Mouse (Mus musculus): ENCODE data around the gene Ubac2.

GRCm38 (mm10) chr14:121920511-121921124 is 42.2 kb downstream of the Ubac2 start:
- TF ChIP-seq CHD2 (IDR thresholded peaks at IDR 0.05; ENCODE audit: low read length) (no peak), POLR2A (IDR thresholded peaks at IDR 0.05; ENCODE audit: low read depth, low read length) (no peak), CTCF (conservative IDR thresholded peaks at IDR 0.05 in 1 of 2, IDR thresholded peaks at IDR 0.05 in 1 of 2; ENCODE audit: low read depth in 2 of 2, low read length in 2 of 2) (no peak), KAT2A (IDR thresholded peaks at IDR 0.05; ENCODE audit: insufficient replicate concordance, low read length) (no peak), HCFC1 (IDR thresholded peaks at IDR 0.05; ENCODE audit: low read depth, low read length) (no peak), BHLHE40 (IDR thresholded peaks at IDR 0.05; ENCODE audit: low read depth, low read length) (no peak), MAX (IDR thresholded peaks at IDR 0.05; ENCODE audit: low read length) (no peak), ZNF384 (IDR thresholded peaks at IDR 0.05; ENCODE audit: low read depth, low read length) (no peak)

All from CH12.LX (cell line).